Mouse (Mus musculus) testis, adult 2 months (tissue): Measurements from ENCODE around the gene Asdurf.

ENCODE experiments used
- CTCF ChIP-seq: fragments of 200-500 bp; IDR thresholded peaks from 2 replicates; pipeline ENCODE4 v1.5.1; 2012; ENCODE audit warnings: low read depth, mild to moderate bottlenecking, inconsistent platforms, low read length, moderate library complexity; ENCODE audit not compliant: control insufficient read depth, insufficient read depth, insufficient replicate concordance
- POLR2A ChIP-seq: fragments of 200-500 bp; IDR thresholded peaks from 2 replicates; pipeline ENCODE4 v1.6.1; 2012; ENCODE audit warnings: low read depth, mild to moderate bottlenecking, inconsistent platforms, low read length, moderate library complexity; ENCODE audit not compliant: control insufficient read depth

GRCm38 (mm10) chr1:53324277-53324676 lies 28.1 kb downstream of the Asdurf start:
- TF ChIP-seq CTCF (no peak), POLR2A (no peak)
